Mouse (Mus musculus) embryo, embryonic 10.5 days (tissue): ENCODE results near the gene Olfr1293-ps.

ENCODE experiments used
- DNase-seq: peaks from one replicate; pipeline ENCODE4 v3.0.0-alpha.2; 2015; ENCODE audit warnings: low spot score

Olfr1293-ps gene

DNA sequence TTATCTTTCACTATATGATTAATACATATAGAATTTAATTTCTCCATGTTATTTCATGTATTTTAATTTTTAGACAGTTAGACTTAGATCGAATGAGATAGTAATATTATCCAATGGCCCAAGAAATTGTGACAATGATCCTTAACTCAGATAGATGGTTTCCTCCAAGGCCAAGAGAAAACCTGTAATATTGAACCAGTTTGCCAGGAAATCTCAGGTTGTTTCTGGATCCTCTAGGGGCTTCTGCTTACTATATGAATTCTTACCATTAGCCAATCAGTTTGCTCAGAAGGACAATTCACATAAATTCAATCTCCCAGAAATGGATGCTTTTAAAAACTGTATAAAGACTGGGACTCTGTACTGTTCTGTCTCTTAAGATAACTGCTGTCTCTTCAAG is at the start of gene Olfr1293-ps:
Olfr1293-ps (plus strand) TSS at position 301 of the 400 bp plus-strand sequence.
- DNase-seq: no peak

GRCm38 (mm10) chr2:111480519-111480918 is 44.5 kb upstream of the Olfr1293-ps start, which contains the start of gene Olfr1289:
Olfr1289 (plus strand) TSS chr2:111480819.
- no peak for DNase-seq

GRCm38 (mm10) chr2:111493729-111494128 is 31.3 kb upstream of the Olfr1293-ps start, which contains the start of gene Olfr1290:
Olfr1290 (minus strand) TSS chr2:111493829.
- DNase-seq: no peak

DNA sequence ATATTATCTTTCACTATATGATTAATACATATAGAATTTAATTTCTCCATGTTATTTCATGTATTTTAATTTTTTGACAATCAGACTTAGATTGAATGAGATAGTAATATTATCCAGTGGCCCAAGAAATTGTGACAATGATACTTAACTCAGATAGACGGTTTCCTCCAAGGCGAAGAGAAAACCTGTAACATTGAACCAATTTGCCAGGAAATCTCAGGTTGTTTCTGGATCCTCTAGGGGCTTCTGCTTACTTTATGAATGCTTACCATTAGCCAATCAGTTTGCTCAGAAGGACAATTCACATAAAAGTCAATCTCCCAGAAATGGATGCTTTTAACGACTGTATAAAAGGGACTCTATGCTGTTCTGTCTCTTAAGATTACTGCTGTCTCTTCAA is 28.1 kb upstream of the Olfr1293-ps start, which contains the start of gene Olfr1291-ps1:
Olfr1291-ps1 (plus strand) TSS at position 301 of the 400 bp plus-strand sequence.
- no peak for DNase-seq

DNA sequence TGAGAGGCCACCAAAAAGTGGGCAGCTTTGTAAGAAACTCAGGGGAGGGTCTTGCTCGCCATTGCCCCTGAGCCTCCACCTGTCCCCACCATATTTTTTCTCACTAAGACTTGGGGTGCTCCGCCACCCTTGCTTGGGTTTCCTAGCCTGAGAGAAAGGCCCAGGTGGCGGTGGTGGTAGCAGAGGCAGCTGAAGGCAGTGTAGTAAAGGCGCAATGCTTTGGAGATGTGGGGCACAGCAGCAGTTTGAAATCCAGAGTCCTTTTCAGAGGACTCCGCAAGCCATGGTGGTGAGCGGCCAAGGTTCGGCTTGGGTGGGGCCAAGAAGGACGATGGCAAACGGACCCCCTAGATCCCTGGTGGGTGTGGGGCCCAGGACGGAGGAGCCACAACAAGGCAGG is 7.6 kb upstream of the Olfr1293-ps start:
- no peak for DNase-seq

DNA sequence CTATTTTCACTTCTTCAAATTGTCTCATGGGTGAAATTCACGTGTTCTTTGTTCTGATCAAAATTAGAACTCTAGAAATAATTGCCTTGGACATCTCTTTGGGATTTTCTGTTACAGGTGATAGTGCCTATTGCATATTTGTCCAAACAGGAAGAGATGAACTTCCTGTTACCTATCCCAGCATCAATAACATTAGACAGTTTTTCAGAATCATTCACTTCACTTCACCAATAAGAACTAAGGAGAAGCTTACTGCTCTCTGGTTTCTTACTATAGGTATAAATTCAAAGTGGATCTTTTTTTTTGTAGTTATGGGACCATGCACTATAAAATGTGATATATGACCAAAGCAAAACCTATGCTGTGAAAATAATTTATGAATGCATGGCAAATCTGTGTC is 15.2 kb downstream of the Olfr1293-ps start, which contains the start of gene Olfr1294:
Olfr1294 (minus strand) TSS at position 101 of the 400 bp plus-strand sequence.
- DNase-seq: no peak

- no peak for DNase-seq
Measured at GRCm38 (mm10) chr2:111569581-111569980, 44.6 kb downstream of the Olfr1293-ps start, which contains the start of gene Olfr1295. Olfr1295 (minus strand) TSS chr2:111569681.
